Mouse (Mus musculus) myocyte (in vitro differentiated cells): ENCODE results near the gene Sit1. TPM values are rescaled to one million over a fixed set of nuclear protein-coding genes. Genes with fewer than 3 reads are reported as not detected.
A peak's percentile ranks its signal among the peaks of the same experiment; 100 is the strongest.

Experiments used
- H3K27me3 ChIP-seq: one replicate; pipeline ENCODE4 v1.6.1; 2011; ENCODE audit not compliant: control insufficient read depth, insufficient read depth, insufficient read length
- H3K36me3 ChIP-seq: one replicate; pipeline ENCODE4 v1.6.1; 2011; ENCODE audit not compliant: control insufficient read depth, insufficient read depth
- H3K4me2 ChIP-seq: one replicate; pipeline ENCODE4 v1.6.1; 2011; ENCODE audit warnings: low read depth, control low read depth
- H3K4me3 ChIP-seq: one replicate; pipeline ENCODE4 v1.5.1; 2011; ENCODE audit warnings: mild to moderate bottlenecking, control low read depth, moderate library complexity
- H3K79me2 ChIP-seq: one replicate; pipeline ENCODE4 v1.6.1; 2011; ENCODE audit not compliant: control insufficient read depth, insufficient read depth
- H3ac ChIP-seq: one replicate; pipeline ENCODE4 v1.6.1; 2011; ENCODE audit not compliant: control insufficient read depth, insufficient read length
- CEBPB ChIP-seq: IDR thresholded peaks from 2 replicates; pipeline ENCODE4 v1.6.1; 2011; ENCODE audit warnings: mild to moderate bottlenecking, moderate library complexity; ENCODE audit not compliant: poor library complexity, insufficient read depth, severe bottlenecking
- E2F4 ChIP-seq: IDR thresholded peaks from one replicate; pipeline ENCODE4 v1.6.1; 2011; ENCODE audit warnings: mild to moderate bottlenecking, control low read depth, moderate library complexity; ENCODE audit not compliant: insufficient read depth
- MAX ChIP-seq: IDR thresholded peaks from one replicate; pipeline ENCODE4 v1.6.1; 2011; ENCODE audit warnings: low read depth, mild to moderate bottlenecking, control low read depth
- MYOD1 ChIP-seq, 3 experiments: IDR thresholded peaks; one replicate each; pipeline ENCODE4 v1.6.1; 2011; ENCODE audit warnings: control low read depth in 2 of 3, low read depth in 2 of 3, mild to moderate bottlenecking in 2 of 3, moderate library complexity in 1 of 3; ENCODE audit not compliant: insufficient read length in 2 of 3, control insufficient read depth in 1 of 3
- MYOG ChIP-seq, 3 experiments: IDR thresholded peaks; one replicate each; pipeline ENCODE4 v1.6.1; 2011; ENCODE audit warnings: control low read depth in 2 of 3, low read depth in 2 of 3, mild to moderate bottlenecking in 2 of 3; ENCODE audit not compliant: insufficient read length in 2 of 3, control insufficient read depth in 1 of 3, insufficient read depth in 1 of 3
- POLR2A ChIP-seq: IDR thresholded peaks from one replicate; pipeline ENCODE4 v1.6.1; 2011; ENCODE audit warnings: low read depth, mild to moderate bottlenecking, control low read depth, moderate library complexity; ENCODE audit not compliant: insufficient read length
- POLR2AphosphoS2 ChIP-seq: IDR thresholded peaks from one replicate; pipeline ENCODE4 v1.6.1; 2011; ENCODE audit warnings: low read depth, control low read depth; ENCODE audit not compliant: insufficient read length
- REST ChIP-seq: IDR thresholded peaks from one replicate; pipeline ENCODE4 v1.6.1; 2011; ENCODE audit warnings: mild to moderate bottlenecking, control low read depth, moderate library complexity; ENCODE audit not compliant: insufficient read depth, insufficient read length
- SRF ChIP-seq: IDR thresholded peaks from one replicate; pipeline ENCODE4 v1.6.1; 2011; ENCODE audit warnings: low read depth; ENCODE audit not compliant: control insufficient read depth, insufficient read length
- TCF12 ChIP-seq: IDR thresholded peaks from one replicate; pipeline ENCODE4 v1.6.1; 2011; ENCODE audit warnings: mild to moderate bottlenecking, control low read depth; ENCODE audit not compliant: poor library complexity, insufficient read depth, severe bottlenecking
- TCF3 ChIP-seq: IDR thresholded peaks from one replicate; pipeline ENCODE4 v1.6.1; 2011; ENCODE audit warnings: low read depth, control low read depth; ENCODE audit not compliant: insufficient read length
- USF1 ChIP-seq: IDR thresholded peaks from one replicate; pipeline ENCODE4 v1.6.1; 2011; ENCODE audit warnings: low read depth, mild to moderate bottlenecking, control low read depth, moderate library complexity
- polyA plus RNA-seq: library from polyadenylated mRNA; unstranded; fragments of >200 nt; fragmentation: generic; extraction: Trizol; gene quantifications from one replicate; pipeline ENCODE4 v1.2.1, GENCODE M21; 2012; ENCODE audit warnings: missing spikeins

Gene Sit1
- polyA plus RNA-seq, 1 experiment: not detected

- TF ChIP-seq CEBPB (no peak), MYOG (IDR thresholded peaks at IDR 0.05; ENCODE audit: control insufficient read depth in 1 of 3, insufficient read depth in 1 of 3, insufficient read length in 2 of 3, low read depth in 2 of 3) (no peak), SRF (no peak), USF1 (no peak), MAX (no peak), REST (no peak), TCF12 (no peak), E2F4 (no peak), POLR2AphosphoS2 (no peak), MYOD1 (IDR thresholded peaks at IDR 0.05; ENCODE audit: control insufficient read depth in 1 of 3, insufficient read length in 2 of 3, low read depth in 2 of 3) (no peak), TCF3 (no peak), POLR2A (no peak)
- peak overlapping the region; percentile 58 for H3ac ChIP-seq
- H3K36me3 ChIP-seq: no peaks in the 10 kb centered on the region
- no peaks in the 10 kb centered on the region for H3K27me3 ChIP-seq
- H3K4me2 ChIP-seq: peak overlapping the region; percentile 69
- peak overlapping the region; percentile 42 for H3K4me3 ChIP-seq
- H3K79me2 ChIP-seq: no peaks in the 10 kb centered on the region
Measured at GRCm38 (mm10) chr4:43443511-43443910, 40.0 kb downstream of the Sit1 start.

- no peaks in the 10 kb centered on the region for H3K36me3 ChIP-seq
- no peak for TF ChIP-seq MYOD1 (IDR thresholded peaks at IDR 0.05; ENCODE audit: control insufficient read depth in 1 of 3, insufficient read length in 2 of 3, low read depth in 2 of 3)
- TF ChIP-seq MYOG (IDR thresholded peaks at IDR 0.05; ENCODE audit: control insufficient read depth in 1 of 3, insufficient read depth in 1 of 3, insufficient read length in 2 of 3, low read depth in 2 of 3): peak in 1 of 3 experiments; percentile 1
- TF ChIP-seq TCF3: no peak
- peak; percentile 36 for TF ChIP-seq POLR2A
- TF ChIP-seq SRF: no peak
- TF ChIP-seq CEBPB: no peak
Measured at GRCm38 (mm10) chr4:43442456-43443361, 40.8 kb downstream of the Sit1 start.

GRCm38 (mm10) chr4:43442044-43442443 lies 41.5 kb downstream of the Sit1 start:
- H3K79me2 ChIP-seq: no peaks in the 10 kb centered on the region
- H3K27me3 ChIP-seq: no peaks in the 10 kb centered on the region
- H3K4me2 ChIP-seq: peak overlapping the region; percentile 79
- H3K36me3 ChIP-seq: no peaks in the 10 kb centered on the region
- H3ac ChIP-seq: peak overlapping the region; percentile 58
- TF ChIP-seq POLR2A: peak; percentile 90
- TF ChIP-seq REST: no peak
- TF ChIP-seq MYOD1 (IDR thresholded peaks at IDR 0.05; ENCODE audit: control insufficient read depth in 1 of 3, insufficient read length in 2 of 3, low read depth in 2 of 3): no peak
- no peak for TF ChIP-seq E2F4
- no peak for TF ChIP-seq CEBPB
- TF ChIP-seq POLR2AphosphoS2: peak; percentile 87
- no peak for TF ChIP-seq TCF3
- peak; percentile 87 for TF ChIP-seq SRF
- TF ChIP-seq MAX: no peak
- TF ChIP-seq MYOG (IDR thresholded peaks at IDR 0.05; ENCODE audit: control insufficient read depth in 1 of 3, insufficient read depth in 1 of 3, insufficient read length in 2 of 3, low read depth in 2 of 3): peak in 1 of 3 experiments; percentile 33
- peak overlapping the region; percentile 42 for H3K4me3 ChIP-seq

More at GRCm38 (mm10) chr4:43442456-43443361, 40.8 kb downstream of the Sit1 start:
- no peaks in the 10 kb centered on the region for H3K27me3 ChIP-seq
- H3K4me2 ChIP-seq: peak overlapping the region; percentile 79
- no peaks in the 10 kb centered on the region for H3K79me2 ChIP-seq
- peak overlapping the region; percentile 58 for H3ac ChIP-seq
- peak overlapping the region; percentile 42 for H3K4me3 ChIP-seq

- TF ChIP-seq SRF (no peak), MYOD1 (IDR thresholded peaks at IDR 0.05; ENCODE audit: control insufficient read depth in 1 of 3, insufficient read length in 2 of 3, low read depth in 2 of 3) (no peak), TCF3 (no peak), MAX (no peak), POLR2AphosphoS2 (no peak), POLR2A (no peak), REST (no peak), MYOG (IDR thresholded peaks at IDR 0.05; ENCODE audit: control insufficient read depth in 1 of 3, insufficient read depth in 1 of 3, insufficient read length in 2 of 3, low read depth in 2 of 3) (no peak), USF1 (no peak), TCF12 (no peak), E2F4 (no peak), CEBPB (no peak)
- Histone ChIP-seq H3K79me2 (no peaks in the 10 kb centered on the region), H3K36me3 (no peaks in the 10 kb centered on the region), H3K27me3 (no peaks in the 10 kb centered on the region), H3ac (peak within 1 kb of the TSS; percentile 58), H3K4me2 (peak within 1 kb of the TSS; percentile 79), H3K4me3 (peak within 1 kb of the TSS; percentile 42)
Measured at GRCm38 (mm10) chr4:43441639-43442038, 41.9 kb downstream of the Sit1 start, which contains the start of gene Tesk1. Gene Tesk1, plus strand, starts transcription at chr4:43441939.
